Mouse (Mus musculus) heart, adult 2 months (tissue): ENCODE results near the gene Mbd3. TPM values are rescaled to one million over a fixed set of nuclear protein-coding genes. Genes with fewer than 3 reads are reported as not detected.

ENCODE experiments used
- DNase-seq, 2 experiments: peaks; one replicate each; pipeline ENCODE4 v3.0.0; 2021
- H3K27ac ChIP-seq: fragments of 200-600 bp; 2 replicates; pipeline ENCODE4 v1.8.1; 2022
- H3K27me3 ChIP-seq: fragments of 200-500 bp; 2 replicates; pipeline ENCODE4 v1.6.1; 2012; ENCODE audit warnings: mild to moderate bottlenecking, low read length, inconsistent platforms, mixed read lengths; ENCODE audit not compliant: control insufficient read depth, insufficient read depth
- H3K36me3 ChIP-seq: fragments of 200-500 bp; 2 replicates; pipeline ENCODE4 v1.6.1; 2012; ENCODE audit warnings: low read length, inconsistent platforms; ENCODE audit not compliant: control insufficient read depth, insufficient read depth
- H3K4me1 ChIP-seq: fragments of 200-500 bp; 2 replicates; pipeline ENCODE4 v1.6.1; 2011; ENCODE audit warnings: low read length; ENCODE audit not compliant: control insufficient read depth, insufficient read depth
- H3K4me3 ChIP-seq: fragments of 200-600 bp; 2 replicates; pipeline ENCODE4 v1.8.1; 2022
- H3K79me2 ChIP-seq: fragments of 200-500 bp; replicated peaks from 2 replicates; pipeline ENCODE4 v1.6.1; 2012; ENCODE audit warnings: mild to moderate bottlenecking, inconsistent platforms, low read length, moderate library complexity, mixed read lengths; ENCODE audit not compliant: control insufficient read depth, insufficient read depth
- H3K9ac ChIP-seq: fragments of 200-500 bp; 2 replicates; pipeline ENCODE4 v1.6.1; 2012; ENCODE audit warnings: low read depth, mild to moderate bottlenecking, control low read depth, inconsistent platforms, low read length, mixed read lengths
- CTCF ChIP-seq: fragments of 200-600 bp; IDR thresholded peaks from 2 replicates; pipeline ENCODE4 v1.8.1; 2022; ENCODE audit warnings: antibody characterized with exemption, mild to moderate bottlenecking, moderate library complexity
- EP300 ChIP-seq: fragments of 200-500 bp; IDR thresholded peaks from 2 replicates; pipeline ENCODE4 v1.6.1; 2011; ENCODE audit warnings: low read depth, low read length, control low read depth; ENCODE audit not compliant: insufficient read depth
- POLR2A ChIP-seq: fragments of 200-500 bp; IDR thresholded peaks from 2 replicates; pipeline ENCODE4 v1.6.1; 2011; ENCODE audit warnings: mild to moderate bottlenecking, low read depth, low read length, control low read depth; ENCODE audit not compliant: insufficient read depth
- WGBS: fragments of 180-500 bp; shearing (Covaris S2); methylation state at CpG from one replicate; pipeline ENCODE4 v1.1.7; 2018; 5-methylcytosine and 5-hydroxymethylcytosine counted together
- intact Hi-C: fragments of 180-260 bp; cut with DNase I; formaldehyde crosslinking; loops from one replicate; pipeline ENCODE4 v1.15.1; 2025
- microRNA-seq, 2 experiments: library from miRNA; unstranded; fragments of <30 nt; microRNA quantifications; one replicate each; pipeline ENCODE4 v1.2.0; 2021
- polyA plus RNA-seq: library from polyadenylated mRNA; depleted of rRNA; stranded (reverse); fragments of >200 nt; gene quantifications from 2 replicates; pipeline ENCODE4 v1.2.3, GENCODE M21; 2012; rRNA removed
- total RNA-seq, 2 experiments: library from RNA; stranded (reverse); gene quantifications; 2 replicates each; pipeline ENCODE4 v1.2.3; 2021

Gene Mbd3
- total and polyA plus RNA-seq, 3 experiments = 86.5 to 95.2 (median 95.1) TPM

DNA sequence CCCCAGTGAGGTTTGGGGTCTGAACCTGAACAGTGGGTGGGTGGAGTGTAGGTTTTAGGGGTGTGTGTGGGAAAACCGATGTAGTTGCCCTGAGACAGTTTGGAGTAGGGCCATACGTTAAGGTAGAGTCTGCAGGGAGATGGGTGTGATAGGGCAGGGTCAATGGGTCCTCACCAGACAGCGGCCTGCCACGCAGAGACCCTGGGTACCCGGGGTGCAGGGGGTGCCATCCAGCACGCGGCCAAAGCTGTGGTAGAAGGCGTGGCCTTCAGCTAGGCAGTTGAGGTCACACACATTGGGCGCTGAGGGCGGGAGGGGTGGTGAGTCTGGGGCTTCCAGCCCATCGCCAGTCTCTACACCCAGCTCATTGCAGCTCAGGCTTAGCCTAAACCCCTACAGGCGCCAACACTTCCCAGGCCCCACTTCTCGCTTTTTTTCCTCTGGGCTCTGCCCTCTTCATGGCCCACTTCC, 55.9 kb downstream of the Mbd3 start:
- Histone ChIP-seq H3K4me3 (no peak overlapping the region), H3K36me3 (peaks cover 3% of the 10 kb centered on the region; the same call in 1 of the 2 replicates), H3K27me3 (peaks cover 6% of the 10 kb centered on the region; the same call in 1 of the 2 replicates), H3K4me1 (peaks cover 15% of the 10 kb centered on the region), H3K27ac (peak overlapping the region; percentile 77), H3K9ac (no peak overlapping the region), H3K79me2 (no peaks in the 10 kb centered on the region)
- TF ChIP-seq EP300 = no peak
- no peak for TF ChIP-seq POLR2A
- TF ChIP-seq CTCF = no peak
- WGBS = 56% methylated on average over 13 of the region's 13 CpGs
- intact Hi-C loops = no loop called here
- DNase-seq = no peak

DNA sequence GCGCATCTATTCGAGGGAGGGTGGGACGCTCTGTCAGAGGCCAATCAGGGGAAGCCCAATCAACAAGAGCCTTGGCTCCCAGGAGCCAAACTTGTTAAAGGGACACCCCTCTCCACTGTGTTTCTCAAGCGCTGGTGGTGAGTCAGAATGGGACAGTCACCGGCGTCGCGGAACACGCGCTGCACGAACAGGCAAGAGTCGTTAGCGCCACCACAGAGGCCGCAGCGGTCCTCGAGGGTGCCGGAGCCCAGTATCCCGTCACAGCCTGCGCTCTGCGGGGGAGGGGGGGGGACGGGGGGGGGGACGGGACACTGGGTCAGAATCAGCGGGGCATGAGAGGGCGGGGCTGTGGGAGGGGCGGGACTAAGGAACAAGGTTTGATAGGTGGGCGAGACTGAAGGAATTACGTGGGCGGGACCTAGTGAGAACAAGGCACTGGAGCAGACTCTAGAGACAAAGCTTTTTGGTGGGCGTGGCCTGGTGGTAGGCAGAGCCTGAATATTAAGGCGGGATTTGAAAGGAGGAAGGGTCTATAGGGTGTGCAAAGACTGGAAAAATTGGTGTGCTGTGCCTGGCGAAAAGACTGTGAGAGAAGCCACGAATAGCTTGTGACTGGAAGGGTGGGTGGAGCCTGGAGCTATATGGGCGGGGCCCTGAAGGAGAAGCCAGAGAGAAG, 56.5 kb downstream of the Mbd3 start:
- H3K79me2 ChIP-seq = no peaks in the 10 kb centered on the region
- no peak overlapping the region for H3K9ac ChIP-seq
- peaks cover 6% of the 10 kb centered on the region; the same call in 1 of the 2 replicates for H3K27me3 ChIP-seq
- peak overlapping the region; percentile 77; the same call in 1 of the 2 replicates for H3K27ac ChIP-seq
- TF ChIP-seq EP300 (no peak), POLR2A (no peak), CTCF (no peak)
- DNase-seq = peak in 1 of 2 experiments; percentile 46
- H3K4me1 ChIP-seq = peaks cover 15% of the 10 kb centered on the region
- peaks cover 3% of the 10 kb centered on the region; the same call in 1 of the 2 replicates for H3K36me3 ChIP-seq
- H3K4me3 ChIP-seq = no peak overlapping the region
- intact Hi-C loops = no loop called here
- 5% methylated on average over 33 of the region's 33 CpGs for WGBS

Small RNA genes within 50 kb of the gene (microRNA-seq; reads per million reads assigned to microRNA genes)
- gene Gm22721 = 0 reads per million in 2 experiments

Other genes with a start within 250 kb of the Mbd3 start
- 10 to 100 TPM; 34.2 to 43.2 TPM for gene Cirbp, start 233.6 kb downstream of the Mbd3 start, total RNA-seq
- 62.5 and 85.8 TPM in 2 replicates for gene Cirbp, start 233.6 kb downstream of the Mbd3 start, polyA plus RNA-seq
- gene 1600002K03Rik, start 226.6 kb downstream of the Mbd3 start, total RNA-seq = 1 to 10 TPM; 5.9 to 6.0 TPM
- gene 1600002K03Rik, start 226.6 kb downstream of the Mbd3 start, polyA plus RNA-seq = 5.6 and 6.3 TPM in 2 replicates
- 1 to 10 TPM in 1 of 2 experiments, under 1 TPM in 1; 0.86 to 1.1 TPM for gene Efna2, start 220.1 kb downstream of the Mbd3 start, total RNA-seq
- gene Efna2, start 220.1 kb downstream of the Mbd3 start, polyA plus RNA-seq = 1.2 and 1.7 TPM in 2 replicates
- 10 to 100 TPM; 11.1 to 11.8 TPM for gene Mum1, start 173.1 kb downstream of the Mbd3 start, total RNA-seq
- 18.0 and 19.4 TPM in 2 replicates for gene Mum1, start 173.1 kb downstream of the Mbd3 start, polyA plus RNA-seq
- gene Ndufs7, start 150.4 kb downstream of the Mbd3 start, total RNA-seq = 1,000 to 10,000 TPM in 1 of 2 experiments, 100 to 1,000 TPM in 1; 943 to 1,108 TPM
- gene Ndufs7, start 150.4 kb downstream of the Mbd3 start, polyA plus RNA-seq = 1,263 and 1,990 TPM in 2 replicates
- 1 to 10 TPM; 8.3 to 8.4 TPM for gene Gamt, start 138.5 kb downstream of the Mbd3 start, total RNA-seq
- 8.0 and 11.0 TPM in 2 replicates for gene Gamt, start 138.5 kb downstream of the Mbd3 start, polyA plus RNA-seq
- gene Dazap1, start 138.1 kb downstream of the Mbd3 start, total RNA-seq = 10 to 100 TPM; 56.4 to 57.9 TPM
- gene Dazap1, start 138.1 kb downstream of the Mbd3 start, polyA plus RNA-seq = 37.6 and 41.0 TPM in 2 replicates
- gene Rps15, start 107.1 kb downstream of the Mbd3 start, total RNA-seq = 100 to 1,000 TPM; 748 to 861 TPM
- gene Rps15, start 107.1 kb downstream of the Mbd3 start, polyA plus RNA-seq = 880 and 1,041 TPM in 2 replicates
- 1 to 10 TPM; 2.3 to 2.6 TPM for gene Apc2, start 103.6 kb downstream of the Mbd3 start, total RNA-seq
- 2.4 and 2.7 TPM in 2 replicates for gene Apc2, start 103.6 kb downstream of the Mbd3 start, polyA plus RNA-seq
- 10 to 100 TPM; 13.3 to 14.5 TPM for gene 2310011J03Rik, start 79.0 kb downstream of the Mbd3 start, total RNA-seq
- gene 2310011J03Rik, start 79.0 kb downstream of the Mbd3 start, polyA plus RNA-seq = 27.3 and 28.9 TPM in 2 replicates
- 1 to 10 TPM; 1.4 to 1.8 TPM for gene Pcsk4, start 70.1 kb downstream of the Mbd3 start, total RNA-seq
- gene Pcsk4, start 70.1 kb downstream of the Mbd3 start, polyA plus RNA-seq = 4.5 and 4.9 TPM in 2 replicates
- 1 to 10 TPM; 2.8 to 3.6 TPM for gene Reep6, start 69.6 kb downstream of the Mbd3 start, total RNA-seq
- 2.9 and 4.1 TPM in 2 replicates for gene Reep6, start 69.6 kb downstream of the Mbd3 start, polyA plus RNA-seq
- gene Adamtsl5, start 51.1 kb downstream of the Mbd3 start, total RNA-seq = 10 to 100 TPM; 71.9 to 84.5 TPM
- gene Adamtsl5, start 51.1 kb downstream of the Mbd3 start, polyA plus RNA-seq = 80.9 and 85.2 TPM in 2 replicates
- gene Plk5, start 43.1 kb downstream of the Mbd3 start, total RNA-seq = under 1 TPM; 0.50 to 0.63 TPM
- gene Plk5, start 43.1 kb downstream of the Mbd3 start, polyA plus RNA-seq = 2.0 and 2.7 TPM in 2 replicates
- 1 to 10 TPM; 7.3 to 7.5 TPM for gene Mex3d, start 11.9 kb downstream of the Mbd3 start, total RNA-seq
- gene Mex3d, start 11.9 kb downstream of the Mbd3 start, polyA plus RNA-seq = 5.8 and 7.9 TPM in 2 replicates
- 1,000 to 10,000 TPM; 1,743 to 1,981 TPM for gene Uqcr11, start 7.3 kb upstream of the Mbd3 start, total RNA-seq
- gene Uqcr11, start 7.3 kb upstream of the Mbd3 start, polyA plus RNA-seq = 5,192 and 5,251 TPM in 2 replicates
- gene Tcf3, start 34.1 kb upstream of the Mbd3 start, total RNA-seq = 10 to 100 TPM; 16.5 to 18.0 TPM
- 20.1 and 25.0 TPM in 2 replicates for gene Tcf3, start 34.1 kb upstream of the Mbd3 start, polyA plus RNA-seq
- under 1 TPM in 1 of 2 experiments, not detected in 1; 0.05 TPM for gene Onecut3, start 95.3 kb upstream of the Mbd3 start, total RNA-seq
- gene Onecut3, start 95.3 kb upstream of the Mbd3 start, polyA plus RNA-seq = 0.06 and 0.09 TPM in 2 replicates
- not detected for gene Atp8b3, start 139.6 kb upstream of the Mbd3 start, total RNA-seq
- 0.39 and 0.50 TPM in 2 replicates for gene Atp8b3, start 139.6 kb upstream of the Mbd3 start, polyA plus RNA-seq
- gene Rexo1, start 162.0 kb upstream of the Mbd3 start, total RNA-seq = 10 to 100 TPM; 11.6 to 12.3 TPM
- gene Rexo1, start 162.0 kb upstream of the Mbd3 start, polyA plus RNA-seq = 19.5 and 19.8 TPM in 2 replicates
- 1 to 10 TPM; 4.0 to 4.4 TPM for gene Klf16, start 177.8 kb upstream of the Mbd3 start, total RNA-seq
- 3.6 and 5.5 TPM in 2 replicates for gene Klf16, start 177.8 kb upstream of the Mbd3 start, polyA plus RNA-seq
- gene Abhd17a, start 190.8 kb upstream of the Mbd3 start, total RNA-seq = 10 to 100 TPM; 40.2 to 46.9 TPM
- 67.3 and 80.0 TPM in 2 replicates for gene Abhd17a, start 190.8 kb upstream of the Mbd3 start, polyA plus RNA-seq
- 10 to 100 TPM; 20.8 to 26.9 TPM for gene Scamp4, start 203.3 kb upstream of the Mbd3 start, total RNA-seq
- 58.9 and 60.5 TPM in 2 replicates for gene Scamp4, start 203.3 kb upstream of the Mbd3 start, polyA plus RNA-seq
- gene Adat3, start 203.3 kb upstream of the Mbd3 start, total RNA-seq = 1 to 10 TPM in 1 of 2 experiments, under 1 TPM in 1; 0.60 to 1.1 TPM
- gene Adat3, start 203.3 kb upstream of the Mbd3 start, polyA plus RNA-seq = 1.0 and 2.5 TPM in 2 replicates
- under 1 TPM; 0.34 to 0.39 TPM for gene Gm49322, start 206.5 kb upstream of the Mbd3 start, total RNA-seq
- 0.62 and 2.0 TPM in 2 replicates for gene Gm49322, start 206.5 kb upstream of the Mbd3 start, polyA plus RNA-seq
- gene Csnk1g2, start 223.3 kb upstream of the Mbd3 start, total RNA-seq = 100 to 1,000 TPM; 117 to 130 TPM
- gene Csnk1g2, start 223.3 kb upstream of the Mbd3 start, polyA plus RNA-seq = 125 and 130 TPM in 2 replicates